Mouse (Mus musculus) frontal cortex, postnatal 36 days (tissue): ENCODE results near the gene Cactin.

Source experiments
- DNase-seq, 2 experiments: peaks; one replicate each; pipeline ENCODE4 v3.0.0; 2022; ENCODE audit warnings: low spot score in 2 of 2

Cactin gene

GRCm38 (mm10) chr10:81297845-81298244, 23.1 kb upstream of the Cactin start:
- no peak for DNase-seq

GRCm38 (mm10) chr10:81298369-81299100, 22.4 kb upstream of the Cactin start:
- DNase-seq, result peak; percentile 68

GRCm38 (mm10) chr10:81299585-81300351, 21.1 kb upstream of the Cactin start:
- DNase-seq, result no peak

- DNase-seq, result no peak
These were observed 20.5 kb upstream of the Cactin start for GRCm38 (mm10) chr10:81300352-81300907.

GRCm38 (mm10) chr10:81301321-81301720, 19.6 kb upstream of the Cactin start:
- no peak for DNase-seq

GRCm38 (mm10) chr10:81302288-81302687, 18.6 kb upstream of the Cactin start:
- DNase-seq, result no peak

- peak; percentile 75 to 82 for DNase-seq
These were observed 18.1 kb upstream of the Cactin start for GRCm38 (mm10) chr10:81302781-81303218.

GRCm38 (mm10) chr10:81303258-81303657, 17.6 kb upstream of the Cactin start:
- peak in 1 of 2 experiments; percentile 18 for DNase-seq

- DNase-seq, result no peak
These were observed 17.1 kb upstream of the Cactin start for GRCm38 (mm10) chr10:81303761-81304160.

GRCm38 (mm10) chr10:81304597-81305238, 16.2 kb upstream of the Cactin start:
- peak in 1 of 2 experiments; percentile 55 for DNase-seq

GRCm38 (mm10) chr10:81305663-81306062, 15.2 kb upstream of the Cactin start:
- DNase-seq, result no peak

GRCm38 (mm10) chr10:81306173-81306668, 14.7 kb upstream of the Cactin start:
- no peak for DNase-seq

- DNase-seq, result peak; percentile 63 to 82
These were observed 13.8 kb upstream of the Cactin start for GRCm38 (mm10) chr10:81306837-81307682.

GRCm38 (mm10) chr10:81309571-81309970, 11.3 kb upstream of the Cactin start:
- DNase-seq, result no peak

- DNase-seq, result no peak
These were observed 7.3 kb upstream of the Cactin start for GRCm38 (mm10) chr10:81313581-81313980.

- no peak for DNase-seq
These were observed 6.7 kb upstream of the Cactin start for GRCm38 (mm10) chr10:81314201-81314600.

- DNase-seq, result no peak
These were observed 5.3 kb upstream of the Cactin start for GRCm38 (mm10) chr10:81315587-81315986.

- DNase-seq, result no peak
These were observed 4.4 kb upstream of the Cactin start for GRCm38 (mm10) chr10:81316338-81317060.

- no peak for DNase-seq
These were observed 3.6 kb upstream of the Cactin start for GRCm38 (mm10) chr10:81317273-81317672.

- DNase-seq, result no peak
These were observed 2.1 kb upstream of the Cactin start for GRCm38 (mm10) chr10:81318589-81319329.
